Mouse (Mus musculus) layer of hippocampus, postnatal 14 days (tissue): ENCODE measurements at regions not wholly inside any gene's neighbourhood (a gene's known extent, or its start where the extent isn't known, plus 50 kb on each side); places are given as distances from the start of the nearest gene placed in this dataset.
A peak's percentile ranks its signal among the peaks of the same experiment; 100 is the strongest.

Experiments used
- DNase-seq, 2 experiments: peaks; one replicate each; pipeline ENCODE4 v3.0.0; 2021 to 2022; ENCODE audit warnings: low spot score in 2 of 2, mixed read lengths in 1 of 2

GRCm38 (mm10) chr12:13834723-13835122 is 317.1 kb downstream of the Fam84a start:
- peak in 1 of 2 experiments; percentile 18 for DNase-seq

- no peak for DNase-seq
These were observed 326.0 kb downstream of the Fam84a start for GRCm38 (mm10) chr12:13825899-13826298.

GRCm38 (mm10) chr12:13815500-13815899 is 336.4 kb downstream of the Fam84a start:
- no peak for DNase-seq

- peak in 1 of 2 experiments; percentile 29 for DNase-seq
These were observed 341.7 kb downstream of the Fam84a start for GRCm38 (mm10) chr12:13810155-13810515.

GRCm38 (mm10) chr12:13809291-13810154 is 342.3 kb downstream of the Fam84a start:
- DNase-seq: no peak

- DNase-seq: peak in 1 of 2 experiments; percentile 5
These were observed 372.1 kb downstream of the Fam84a start for GRCm38 (mm10) chr12:13779752-13780151.

- DNase-seq: no peak
These were observed 375.2 kb downstream of the Fam84a start for GRCm38 (mm10) chr12:13776687-13777086.

- peak; percentile 26 to 77 for DNase-seq
These were observed 382.2 kb downstream of the Fam84a start for GRCm38 (mm10) chr12:13769696-13770095.

- peak; percentile 21 to 88 for DNase-seq
These were observed 382.7 kb downstream of the Fam84a start for GRCm38 (mm10) chr12:13769156-13769555.

GRCm38 (mm10) chr12:13766486-13766885 is 385.4 kb downstream of the Fam84a start:
- DNase-seq: no peak

GRCm38 (mm10) chr12:13753878-13754277 is 398.0 kb downstream of the Fam84a start:
- no peak for DNase-seq

GRCm38 (mm10) chr12:13744323-13744931 is 407.4 kb downstream of the Fam84a start:
- DNase-seq: peak in 1 of 2 experiments; percentile 5

- DNase-seq: no peak
These were observed 421.8 kb downstream of the Fam84a start for GRCm38 (mm10) chr12:13729901-13730637.

- no peak for DNase-seq
These were observed 422.9 kb downstream of the Fam84a start for GRCm38 (mm10) chr12:13728986-13729385.

- DNase-seq: no peak
These were observed 427.3 kb downstream of the Fam84a start for GRCm38 (mm10) chr12:13724511-13724910.

GRCm38 (mm10) chr12:13709806-13710205 is 440.9 kb downstream of the Nbas start:
- no peak for DNase-seq

- no peak for DNase-seq
These were observed 438.8 kb downstream of the Nbas start for GRCm38 (mm10) chr12:13707747-13708146.

- no peak for DNase-seq
These were observed 437.6 kb downstream of the Nbas start for GRCm38 (mm10) chr12:13706510-13706909.

GRCm38 (mm10) chr12:13703604-13704003 is 434.7 kb downstream of the Nbas start:
- DNase-seq: peak in 1 of 2 experiments; percentile 68

- DNase-seq: no peak
These were observed 430.9 kb downstream of the Nbas start for GRCm38 (mm10) chr12:13699858-13700257.

- no peak for DNase-seq
These were observed 429.9 kb downstream of the Nbas start for GRCm38 (mm10) chr12:13698834-13699233.
